Mouse (Mus musculus): ENCODE results near the gene E2f6. TPM values are rescaled to one million over a fixed set of nuclear protein-coding genes. Genes with fewer than 3 reads are reported as not detected.

E2f6 gene
- polyA plus RNA-seq, 1 experiment from 2014 or later, result 39.3 TPM

GRCm38 (mm10) chr12:16803237-16803955 lies 7.4 kb upstream of the E2f6 start:
- no peak overlapping the region for H3K4me2 ChIP-seq
- H3K36me3 ChIP-seq, result no peaks in the 10 kb centered on the region
- no peaks in the 10 kb centered on the region for H3K9me3 ChIP-seq
- H3K4me1 ChIP-seq, result peaks cover 3% of the 10 kb centered on the region; the same call in 1 of the 2 replicates
- H3K4me3 ChIP-seq (replicated peaks), result no peak overlapping the region
- 0 out of 2 replicates have a peak, but pooled peaks cover 8% of the 10 kb centered on the region for H3K27me3 ChIP-seq (replicated peaks)
- H3K27ac ChIP-seq, result no peak overlapping the region
- WGBS, result 39% methylated on average over 5 of the region's 5 CpGs
- no peak overlapping the region for H3K9ac ChIP-seq
- ATAC-seq (ENCODE audit: insufficient read depth, low FRiP score, low read depth), result no peak

- ATAC-seq (ENCODE audit: insufficient read depth, low FRiP score, low read depth), result no peak
- no peak overlapping the region for H3K9ac ChIP-seq
- 66% methylated on average over 5 of the region's 5 CpGs for WGBS
Measured at GRCm38 (mm10) chr12:16803956-16804430, 6.8 kb upstream of the E2f6 start.

GRCm38 (mm10) chr12:16805511-16805910 lies 5.3 kb upstream of the E2f6 start:
- H3K27ac ChIP-seq, result no peak overlapping the region
- H3K27me3 ChIP-seq (replicated peaks), result 0 out of 2 replicates have a peak, but pooled peaks cover 8% of the 10 kb centered on the region
- no peaks in the 10 kb centered on the region for H3K9me3 ChIP-seq
- no peak for ATAC-seq (ENCODE audit: insufficient read depth, low FRiP score, low read depth)
- H3K4me2 ChIP-seq, result no peak overlapping the region
- H3K4me3 ChIP-seq (replicated peaks), result no peak overlapping the region
- 3% methylated on average over 5 of the region's 5 CpGs for WGBS
- H3K36me3 ChIP-seq, result no peaks in the 10 kb centered on the region
- 0 out of 2 replicates have a peak, but pooled peaks cover under 1% of the 10 kb centered on the region for H3K4me1 ChIP-seq
- H3K9ac ChIP-seq, result no peak overlapping the region

More at GRCm38 (mm10) chr12:16803956-16804430, 6.8 kb upstream of the E2f6 start:
- Histone ChIP-seq H3K4me3 (replicated peaks) (no peak overlapping the region), H3K4me1 (peaks cover 3% of the 10 kb centered on the region; the same call in 1 of the 2 replicates), H3K4me2 (no peak overlapping the region), H3K27me3 (replicated peaks) (0 out of 2 replicates have a peak, but pooled peaks cover 8% of the 10 kb centered on the region), H3K36me3 (no peaks in the 10 kb centered on the region), H3K9me3 (no peaks in the 10 kb centered on the region), H3K27ac (no peak overlapping the region)

- Histone ChIP-seq H3K27me3 (replicated peaks) (0 out of 2 replicates have a peak, but pooled peaks cover 8% of the 10 kb centered on the region), H3K9me3 (no peaks in the 10 kb centered on the region), H3K4me1 (peaks cover 12% of the 10 kb centered on the region; the same call in 1 of the 2 replicates), H3K27ac (no peak overlapping the region), H3K4me3 (replicated peaks) (no peak overlapping the region), H3K36me3 (no peaks in the 10 kb centered on the region), H3K9ac (no peak overlapping the region), H3K4me2 (no peak overlapping the region)
- ATAC-seq (ENCODE audit: insufficient read depth, low FRiP score, low read depth), result no peak
- 32% methylated on average over 3 of the region's 3 CpGs for WGBS
Measured at GRCm38 (mm10) chr12:16808045-16808444, 2.7 kb upstream of the E2f6 start.

- peak overlapping the region; percentile 79 for H3K4me3 ChIP-seq (replicated peaks)
- WGBS, result 3% methylated on average over 15 of the region's 15 CpGs
- peak overlapping the region; percentile 94 for H3K4me2 ChIP-seq
- H3K9me3 ChIP-seq, result no peaks in the 10 kb centered on the region
- no peak for ATAC-seq (ENCODE audit: insufficient read depth, low FRiP score, low read depth)
- H3K27me3 ChIP-seq (replicated peaks), result 0 out of 2 replicates have a peak, but pooled peaks cover 7% of the 10 kb centered on the region
- H3K27ac ChIP-seq, result no peak overlapping the region
- H3K4me1 ChIP-seq, result peaks cover 12% of the 10 kb centered on the region; the same call in 1 of the 2 replicates
- peaks cover 5% of the 10 kb centered on the region; the same call in 1 of the 2 replicates for H3K36me3 ChIP-seq
- H3K9ac ChIP-seq, result peak overlapping the region; percentile 66; the same call in 1 of the 2 replicates
Measured at GRCm38 (mm10) chr12:16811477-16811876, 714 bp downstream of the E2f6 start.

GRCm38 (mm10) chr12:16817147-16817546 lies 6.4 kb downstream of the E2f6 start:
- Histone ChIP-seq H3K9ac (no peak overlapping the region), H3K27ac (no peak overlapping the region), H3K4me3 (replicated peaks) (no peak overlapping the region), H3K27me3 (replicated peaks) (no peaks in the 10 kb centered on the region), H3K4me1 (peaks cover 6% of the 10 kb centered on the region; the same call in 1 of the 2 replicates), H3K36me3 (peaks cover 24% of the 10 kb centered on the region), H3K4me2 (no peak overlapping the region), H3K9me3 (no peaks in the 10 kb centered on the region)
- 81% methylated on average over 4 of the region's 4 CpGs for WGBS
- ATAC-seq (ENCODE audit: insufficient read depth, low FRiP score, low read depth), result no peak

GRCm38 (mm10) chr12:16818513-16818912 lies 7.8 kb downstream of the E2f6 start:
- Histone ChIP-seq H3K27me3 (replicated peaks) (no peaks in the 10 kb centered on the region), H3K4me2 (no peak overlapping the region), H3K9me3 (no peaks in the 10 kb centered on the region), H3K36me3 (peaks cover 24% of the 10 kb centered on the region), H3K4me1 (no peaks in the 10 kb centered on the region), H3K9ac (no peak overlapping the region), H3K27ac (no peak overlapping the region), H3K4me3 (replicated peaks) (no peak overlapping the region)
- 31% methylated on average over 11 of the region's 11 CpGs for WGBS
- ATAC-seq (ENCODE audit: insufficient read depth, low FRiP score, low read depth), result no peak

- no peak for ATAC-seq (ENCODE audit: insufficient read depth, low FRiP score, low read depth)
- no peak overlapping the region for H3K4me2 ChIP-seq
- WGBS, result 85% methylated on average over 7 of the region's 7 CpGs
Measured at GRCm38 (mm10) chr12:16820761-16821160, 10.0 kb downstream of the E2f6 start.

GRCm38 (mm10) chr12:16822181-16822734 lies 11.5 kb downstream of the E2f6 start:
- Histone ChIP-seq H3K36me3 (peaks cover 23% of the 10 kb centered on the region), H3K9me3 (no peaks in the 10 kb centered on the region), H3K27me3 (replicated peaks) (no peaks in the 10 kb centered on the region), H3K27ac (no peak overlapping the region), H3K9ac (no peak overlapping the region), H3K4me2 (no peak overlapping the region), H3K4me3 (replicated peaks) (no peak overlapping the region), H3K4me1 (no peaks in the 10 kb centered on the region)
- no peak for ATAC-seq (ENCODE audit: insufficient read depth, low FRiP score, low read depth)
- WGBS, result 92% methylated on average over 10 of the region's 10 CpGs

More at GRCm38 (mm10) chr12:16820761-16821160, 10.0 kb downstream of the E2f6 start:
- Histone ChIP-seq H3K36me3 (peaks cover 23% of the 10 kb centered on the region), H3K9ac (no peak overlapping the region), H3K27ac (no peak overlapping the region), H3K4me1 (no peaks in the 10 kb centered on the region), H3K9me3 (no peaks in the 10 kb centered on the region), H3K27me3 (replicated peaks) (no peaks in the 10 kb centered on the region), H3K4me3 (replicated peaks) (no peak overlapping the region)

- Histone ChIP-seq H3K36me3 (peaks cover 28% of the 10 kb centered on the region), H3K4me2 (no peak overlapping the region), H3K4me3 (replicated peaks) (no peak overlapping the region), H3K27me3 (replicated peaks) (no peaks in the 10 kb centered on the region), H3K4me1 (no peaks in the 10 kb centered on the region), H3K9ac (no peak overlapping the region), H3K9me3 (no peaks in the 10 kb centered on the region), H3K27ac (no peak overlapping the region)
- 95% methylated on average over 1 of the region's 1 CpGs for WGBS
- ATAC-seq (ENCODE audit: insufficient read depth, low FRiP score, low read depth), result no peak
Measured at GRCm38 (mm10) chr12:16823701-16824100, 12.9 kb downstream of the E2f6 start.

GRCm38 (mm10) chr12:16828505-16828904 lies 17.7 kb downstream of the E2f6 start:
- no peak overlapping the region for H3K9ac ChIP-seq
- no peaks in the 10 kb centered on the region for H3K4me1 ChIP-seq
- H3K36me3 ChIP-seq, result peaks cover 10% of the 10 kb centered on the region; the same call in 1 of the 2 replicates
- WGBS, result 65% methylated on average over 6 of the region's 6 CpGs
- ATAC-seq (ENCODE audit: insufficient read depth, low FRiP score, low read depth), result peak; percentile 78
- no peak overlapping the region for H3K4me3 ChIP-seq (replicated peaks)
- H3K27ac ChIP-seq, result no peak overlapping the region
- no peaks in the 10 kb centered on the region for H3K9me3 ChIP-seq
- no peaks in the 10 kb centered on the region for H3K27me3 ChIP-seq (replicated peaks)
- no peak overlapping the region for H3K4me2 ChIP-seq

GRCm38 (mm10) chr12:16829785-16830184 lies 19.0 kb downstream of the E2f6 start:
- Histone ChIP-seq H3K36me3 (peaks cover 5% of the 10 kb centered on the region; the same call in 1 of the 2 replicates), H3K9ac (no peak overlapping the region)
- 80% methylated on average over 2 of the region's 2 CpGs for WGBS

More at GRCm38 (mm10) chr12:16829785-16830184, 19.0 kb downstream of the E2f6 start:
- no peak for ATAC-seq (ENCODE audit: insufficient read depth, low FRiP score, low read depth)
- Histone ChIP-seq H3K9me3 (no peaks in the 10 kb centered on the region), H3K27me3 (replicated peaks) (no peaks in the 10 kb centered on the region), H3K4me1 (no peaks in the 10 kb centered on the region), H3K4me3 (replicated peaks) (no peak overlapping the region), H3K27ac (no peak overlapping the region), H3K4me2 (no peak overlapping the region)

Data from stomach, embryonic 15.5 days (tissue).